Mouse (Mus musculus) central nervous system, embryonic 18 days (tissue): Measurements from ENCODE around the gene Tulp1. TPM values are rescaled to one million over a fixed set of nuclear protein-coding genes. Genes with fewer than 3 reads are reported as not detected.

Experiments used
- polyA plus RNA-seq: library from polyadenylated mRNA; depleted of rRNA; stranded (reverse); fragments of >200 nt; gene quantifications from 2 replicates; pipeline ENCODE4 v1.2.3, GENCODE M21; 2012; rRNA removed

Gene Tulp1
- polyA plus RNA-seq = 0.95 and 1.1 TPM in 2 replicates

DNA sequence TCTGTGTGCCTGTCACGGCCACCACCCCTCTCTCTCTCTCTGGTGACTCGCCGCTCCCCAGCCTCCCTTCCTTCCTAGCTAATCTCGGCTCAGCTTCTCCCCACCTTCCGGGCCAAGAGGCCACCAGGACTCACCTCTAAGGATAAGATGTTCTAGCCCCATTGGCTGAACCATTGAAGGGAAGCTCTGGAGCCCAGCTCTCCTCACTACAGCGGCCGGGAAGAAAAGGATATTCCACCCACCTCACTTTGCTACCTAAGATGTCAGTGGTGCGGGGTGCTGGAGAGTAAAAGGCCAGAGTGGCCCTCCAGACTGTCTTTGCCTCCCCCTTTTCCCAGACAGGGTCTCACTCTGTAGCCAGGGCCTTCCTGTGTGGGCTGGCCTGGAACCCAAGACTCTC, at the start of gene Tulp1:
TSS of gene Tulp1 (minus strand) at position 101 of the 400 bp plus-strand sequence.

DNA sequence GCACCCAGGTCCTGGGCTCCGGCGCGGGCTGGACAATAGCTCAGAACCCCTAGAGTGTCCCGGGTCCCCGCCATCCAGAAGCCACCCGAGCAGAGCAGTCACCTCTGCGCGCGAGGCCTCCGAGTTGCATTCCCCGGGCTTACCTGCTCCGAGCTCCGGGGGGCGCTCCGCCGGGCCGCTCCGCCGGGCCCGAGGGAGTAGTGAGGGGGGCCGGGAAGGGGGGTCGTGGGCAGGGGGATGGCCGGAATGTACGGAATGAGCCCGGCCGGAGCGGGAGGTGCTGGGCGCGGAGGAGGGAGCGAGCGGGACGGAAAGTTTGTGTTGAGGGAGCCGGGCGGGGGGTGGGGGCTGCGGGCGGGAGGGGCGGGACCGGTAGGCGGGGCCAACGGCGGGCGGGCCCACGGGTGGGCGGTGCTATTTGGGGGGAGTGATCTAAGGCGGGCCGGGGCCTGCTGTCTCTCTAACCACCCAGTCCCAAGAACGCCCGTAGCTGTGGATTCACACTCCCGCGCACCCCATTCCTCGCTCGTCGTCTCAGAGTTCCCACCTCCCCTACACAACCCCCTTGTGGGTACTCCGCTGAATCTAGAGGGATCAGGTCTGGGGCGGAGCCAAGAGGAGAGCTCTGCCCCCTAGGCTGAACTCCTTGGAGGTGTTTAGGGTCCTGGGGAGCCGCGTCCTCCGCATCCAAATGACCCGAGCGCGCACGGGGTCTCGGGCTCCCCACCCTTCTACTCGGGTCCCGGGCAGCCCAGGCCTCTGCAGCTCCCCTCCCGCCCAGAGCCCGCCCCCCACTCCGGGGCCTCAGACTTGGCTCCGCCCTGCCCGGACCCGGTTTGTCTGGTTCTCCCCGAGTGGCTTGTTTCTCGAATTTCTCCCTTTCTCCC, 14.3 kb downstream of the Tulp1 start, which contains the start of gene Tead3:
TSS of gene Tead3 (minus strand) at position 352 of the 887 bp plus-strand sequence.

DNA sequence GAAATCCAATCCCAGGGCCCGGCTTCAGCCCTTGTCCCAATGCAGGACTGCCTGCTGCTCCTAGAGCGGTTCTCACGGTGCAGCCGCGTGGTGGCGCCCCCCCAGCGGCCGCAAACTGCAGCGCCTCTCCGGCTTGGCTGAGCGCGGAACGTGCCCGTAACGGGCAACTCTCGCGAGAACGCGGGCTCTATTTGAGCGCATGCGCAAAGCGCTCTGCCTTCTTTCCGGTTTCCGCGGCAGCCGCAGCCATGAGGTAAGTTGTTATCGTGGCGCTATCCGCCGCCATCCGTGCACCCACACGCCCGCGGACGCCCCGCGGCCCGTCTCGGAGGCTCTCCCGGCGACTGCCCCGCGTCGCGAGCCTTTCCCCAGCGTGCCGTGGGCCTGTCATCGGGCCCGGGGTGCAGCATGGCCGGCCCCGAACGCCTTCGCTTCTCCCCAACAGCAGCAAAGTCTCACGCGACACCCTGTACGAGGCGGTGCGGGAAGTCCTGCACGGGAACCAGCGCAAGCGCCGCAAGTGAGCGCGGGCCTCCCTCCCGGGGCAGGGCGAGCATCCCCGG, 36.6 kb downstream of the Tulp1 start, which contains the start of gene Rpl10a:
TSS of gene Rpl10a (plus strand) at position 106 of the 563 bp plus-strand sequence.

GRCm38 (mm10) chr17:28313212-28313879, 51.7 kb downstream of the Tulp1 start, which contains the start of gene Fance:
TSS of gene Fance (plus strand) at chr17:28313519.

Other genes with a start within 250 kb of the Tulp1 start
- 14.5 and 16.3 TPM in 2 replicates for gene Scube3, start 223.1 kb downstream of the Tulp1 start, polyA plus RNA-seq
- 74.3 and 80.9 TPM in 2 replicates for gene Zfp523, start 188.1 kb downstream of the Tulp1 start, polyA plus RNA-seq
- gene Def6, start 157.4 kb downstream of the Tulp1 start, polyA plus RNA-seq = 7.9 and 8.6 TPM in 2 replicates
- gene Ppard, start 132.5 kb downstream of the Tulp1 start, polyA plus RNA-seq = 9.8 and 11.1 TPM in 2 replicates
- 12.8 and 16.0 TPM in 2 replicates for gene Fance, start 51.7 kb downstream of the Tulp1 start, polyA plus RNA-seq
- gene Rpl10a, start 36.8 kb downstream of the Tulp1 start, polyA plus RNA-seq = 1,647 and 1,951 TPM in 2 replicates
- 6.2 and 7.0 TPM in 2 replicates for gene Tead3, start 14.4 kb downstream of the Tulp1 start, polyA plus RNA-seq
- gene Fkbp5, start 152.3 kb upstream of the Tulp1 start, polyA plus RNA-seq = 32.5 and 34.7 TPM in 2 replicates
- gene Armc12, start 165.6 kb upstream of the Tulp1 start, polyA plus RNA-seq = 0.07 and 0.19 TPM in 2 replicates
- gene Clpsl2, start 184.2 kb upstream of the Tulp1 start, polyA plus RNA-seq = not detected in 2 replicates
- not detected in 2 replicates for gene Clps, start 195.5 kb upstream of the Tulp1 start, polyA plus RNA-seq
- 17.2 and 17.4 TPM in 2 replicates for gene Lhfpl5, start 210.4 kb upstream of the Tulp1 start, polyA plus RNA-seq